Mouse (Mus musculus) CH12.LX (cell line): ENCODE results near the gene Eif4e. TPM values are rescaled to one million over a fixed set of nuclear protein-coding genes. Genes with fewer than 3 reads are reported as not detected.
A peak's percentile ranks its signal among the peaks of the same experiment; 100 is the strongest.

Experiments used
- DNase-seq: peaks from one replicate; pipeline ENCODE4 v3.0.0-alpha.2; 2013; ENCODE audit errors: extremely low read depth
- H3K27ac ChIP-seq: 2 replicates; pipeline ENCODE4 v1.5.1; 2012; ENCODE audit warnings: low read depth, mild to moderate bottlenecking, control low read depth, moderate library complexity; ENCODE audit not compliant: insufficient read depth
- H3K27me3 ChIP-seq: replicated peaks from 2 replicates; pipeline ENCODE3; 2012; ENCODE audit warnings: inconsistent platforms
- H3K36me3 ChIP-seq, 2 experiments: replicated peaks in 1 of 2; 2 replicates each; pipeline versions ENCODE3 to v1.6.1; 2012; ENCODE audit warnings: inconsistent platforms in 1 of 2, low read length in 1 of 2, mild to moderate bottlenecking in 1 of 2, mixed read lengths in 1 of 2, moderate library complexity in 1 of 2; ENCODE audit not compliant: control insufficient read depth in 1 of 2, insufficient read depth in 1 of 2
- H3K4me1 ChIP-seq, 2 experiments: 2 replicates each; pipeline ENCODE4 v1.6.1; 2012; ENCODE audit warnings: inconsistent platforms in 1 of 2, moderate library complexity in 1 of 2; ENCODE audit not compliant: insufficient read depth in 2 of 2, control insufficient read depth in 1 of 2
- H3K4me2 ChIP-seq: 2 replicates; pipeline ENCODE4 v1.6.1; 2012; ENCODE audit warnings: low read depth, mild to moderate bottlenecking, control low read depth; ENCODE audit not compliant: poor library complexity, insufficient read depth, severe bottlenecking
- H3K4me3 ChIP-seq, 3 experiments: fragments of 150-350 bp in 1 of 3; sonication (generic) in 1 of 3; replicated peaks in 1 of 3; 2 replicates each; pipeline versions ENCODE3 to v1.5.1; 2011 to 2012; ENCODE audit warnings: low read depth in 2 of 3, low read length in 2 of 3, mild to moderate bottlenecking in 2 of 3, moderate library complexity in 2 of 3, control low read depth in 1 of 3, improper control_type of control experiment in 1 of 3, inconsistent platforms in 1 of 3, mixed read lengths in 1 of 3; ENCODE audit not compliant: poor library complexity in 1 of 3
- H3K79me2 ChIP-seq: replicated peaks from 2 replicates; pipeline ENCODE4 v1.6.1; 2012; ENCODE audit warnings: mild to moderate bottlenecking, moderate library complexity; ENCODE audit not compliant: control insufficient read depth, poor library complexity, insufficient read depth, severe bottlenecking; ENCODE audit errors: extremely low read depth
- H3K9ac ChIP-seq: 2 replicates; pipeline ENCODE4 v1.6.1; 2012; ENCODE audit warnings: low read depth, mild to moderate bottlenecking, control low read depth, moderate library complexity; ENCODE audit not compliant: insufficient read depth
- H3K9me3 ChIP-seq: replicated peaks from 2 replicates; pipeline ENCODE3; 2012; ENCODE audit warnings: low read length, inconsistent platforms, mixed read lengths
- CTCF ChIP-seq, 2 experiments: IDR thresholded peaks in 1 of 2; conservative IDR thresholded peaks in 1 of 2; 2 replicates each; pipeline ENCODE4 v1.5.1; 2011 to 2012; ENCODE audit warnings: low read depth in 2 of 2, low read length in 2 of 2, improper control_type of control experiment in 1 of 2, inconsistent platforms in 1 of 2, mild to moderate bottlenecking in 1 of 2, moderate library complexity in 1 of 2
- E2F4 ChIP-seq: IDR thresholded peaks from 2 replicates; pipeline ENCODE4 v1.6.1; 2011; ENCODE audit warnings: low read depth, low read length, improper control_type of control experiment; ENCODE audit not compliant: insufficient replicate concordance
- ELF1 ChIP-seq: IDR thresholded peaks from 2 replicates; pipeline ENCODE4 v1.6.1; 2014; ENCODE audit warnings: low read depth, mild to moderate bottlenecking, inconsistent platforms, low read length, improper control_type of control experiment
- ETS1 ChIP-seq: conservative IDR thresholded peaks from 2 replicates; pipeline ENCODE4 v1.6.1; 2012; ENCODE audit warnings: low read depth, mild to moderate bottlenecking, inconsistent platforms, low read length, improper control_type of control experiment, moderate library complexity
- IRF4 ChIP-seq: IDR thresholded peaks from 2 replicates; pipeline ENCODE4 v1.6.1; 2014; ENCODE audit warnings: low read depth, mild to moderate bottlenecking, inconsistent platforms, low read length, improper control_type of control experiment
- MAX ChIP-seq: IDR thresholded peaks from 2 replicates; pipeline ENCODE4 v1.6.1; 2011; ENCODE audit warnings: low read length, improper control_type of control experiment
- MAZ ChIP-seq: IDR thresholded peaks from 2 replicates; pipeline ENCODE4 v1.6.1; 2012; ENCODE audit warnings: low read depth, mild to moderate bottlenecking, inconsistent platforms, low read length, improper control_type of control experiment, moderate library complexity
- NELFE ChIP-seq: IDR thresholded peaks from 2 replicates; pipeline ENCODE4 v1.6.1; 2011; ENCODE audit warnings: low read depth, low read length, improper control_type of control experiment
- NRF1 ChIP-seq: IDR thresholded peaks from 2 replicates; pipeline ENCODE4 v1.6.1; 2014; ENCODE audit warnings: low read depth, mild to moderate bottlenecking, inconsistent platforms, low read length, improper control_type of control experiment, moderate library complexity
- RAD21 ChIP-seq: IDR thresholded peaks from 2 replicates; pipeline ENCODE4 v1.6.1; 2011; ENCODE audit warnings: low read depth, mild to moderate bottlenecking, low read length, improper control_type of control experiment, moderate library complexity
- RCOR1 ChIP-seq: conservative IDR thresholded peaks from 2 replicates; pipeline ENCODE4 v1.6.1; 2012; ENCODE audit warnings: low read depth, mild to moderate bottlenecking, inconsistent platforms, low read length, improper control_type of control experiment
- SIN3A ChIP-seq: IDR thresholded peaks from 2 replicates; pipeline ENCODE4 v1.6.1; 2012; ENCODE audit warnings: low read length, improper control_type of control experiment, inconsistent platforms
- SMC3 ChIP-seq: IDR thresholded peaks from 2 replicates; pipeline ENCODE4 v1.6.1; 2011; ENCODE audit warnings: low read depth, low read length, improper control_type of control experiment
- TBP ChIP-seq: conservative IDR thresholded peaks from 2 replicates; pipeline ENCODE4 v1.6.1; 2011; ENCODE audit warnings: low read depth, low read length, improper control_type of control experiment
- UBTF ChIP-seq: IDR thresholded peaks from 2 replicates; pipeline ENCODE4 v1.6.1; 2012; ENCODE audit warnings: low read depth, mild to moderate bottlenecking, inconsistent platforms, low read length, improper control_type of control experiment, moderate library complexity
- USF1 ChIP-seq: IDR thresholded peaks from 2 replicates; pipeline ENCODE4 v1.6.1; 2014; ENCODE audit warnings: low read depth, mild to moderate bottlenecking, inconsistent platforms, low read length, improper control_type of control experiment
- USF2 ChIP-seq: conservative IDR thresholded peaks from 2 replicates; pipeline ENCODE4 v1.6.1; 2011; ENCODE audit warnings: low read depth, low read length, improper control_type of control experiment
- ZC3H11A ChIP-seq: IDR thresholded peaks from 2 replicates; pipeline ENCODE4 v1.6.1; 2012; ENCODE audit warnings: low read depth, mild to moderate bottlenecking, inconsistent platforms, low read length, improper control_type of control experiment
- ZNF384 ChIP-seq: IDR thresholded peaks from 2 replicates; pipeline ENCODE4 v1.6.1; 2012; ENCODE audit warnings: low read depth, low read length, improper control_type of control experiment, inconsistent platforms
- dilution Hi-C: fragments of 300-500 bp; cut with MboI; formaldehyde crosslinking; loops from 2 replicates; pipeline ENCODE4 v1.14.3; 2020; ENCODE audit warnings: low sequenced_read_pairs; ENCODE audit not compliant: extremely low pct_unique_long_range_greater_than_20kb, extremely low pct_ligation_motif_present
- in situ Hi-C: fragments of 300-500 bp; cut with MboI; formaldehyde crosslinking; loops from 3 replicates; pipeline ENCODE4 v1.14.3; 2019; ENCODE audit warnings: low sequenced_read_pairs, low pct_ligation_motif_present, low pct_unique_long_range_greater_than_20kb, mixed read lengths
- polyA plus RNA-seq: library from polyadenylated mRNA; unstranded; fragments of >175 nt; gene quantifications from 2 replicates; pipeline ENCODE4 v1.2.1, GENCODE M21; 2012; ENCODE audit warnings: low read depth; ENCODE audit not compliant: insufficient read length
- total RNA-seq, 2 experiments: library from RNA; depleted of rRNA; stranded (reverse); fragments of 300-350 nt in 1 of 2; fragments of >200 nt in 1 of 2; gene quantifications; 2 replicates each; pipeline ENCODE4 v1.2.3; 2012 to 2014

Eif4e gene
- total and polyA plus RNA-seq, 3 experiments = 490 to 850 (median 590) TPM

- no peak overlapping the region for H3K27ac ChIP-seq
- H3K9ac ChIP-seq = no peak overlapping the region
- TF ChIP-seq CTCF (conservative IDR thresholded peaks at IDR 0.05 in 1 of 2, IDR thresholded peaks at IDR 0.05 in 1 of 2; ENCODE audit: low read depth in 2 of 2, low read length in 2 of 2) (peak; percentile 46 to 71; a peak in 3 of 4 replicates), IRF4 (no peak), RAD21 (peak; percentile 47), USF1 (no peak), SMC3 (peak; percentile 57)
- H3K4me3 ChIP-seq = no peak overlapping the region
- H3K27me3 ChIP-seq = no peaks in the 10 kb centered on the region
- in situ Hi-C loops (no loop called here), dilution Hi-C loops (no loop called here)
- DNase-seq = peak; percentile 34
- 0 out of 4 replicates have a peak, but pooled peaks cover 0 to 2% of the 10 kb centered on the region in 2 experiments for H3K4me1 ChIP-seq
- no peaks in the 10 kb centered on the region for H3K79me2 ChIP-seq
- no peaks in the 10 kb centered on the region for H3K36me3 ChIP-seq
- no peak overlapping the region for H3K4me2 ChIP-seq
- H3K9me3 ChIP-seq = no peaks in the 10 kb centered on the region
These were observed 19.2 kb upstream of the Eif4e start for GRCm38 (mm10) chr3:138506749-138507148.

- H3K9ac ChIP-seq = no peak overlapping the region
- peaks cover 5 to 6% of the 10 kb centered on the region in 2 experiments; a peak in 3 of 4 replicates for H3K4me1 ChIP-seq
- in situ Hi-C loops (no loop called here), dilution Hi-C loops (no loop called here)
- no peaks in the 10 kb centered on the region for H3K9me3 ChIP-seq
- TF ChIP-seq ETS1 (no peak), NELFE (no peak), ELF1 (no peak), TBP (no peak), USF2 (no peak), RAD21 (no peak), UBTF (no peak), NRF1 (no peak), MAX (no peak), ZC3H11A (no peak), RCOR1 (no peak), ZNF384 (no peak), MAZ (no peak), E2F4 (no peak), SIN3A (no peak)
- no peak overlapping the region for H3K27ac ChIP-seq
- no peak for DNase-seq
- H3K79me2 ChIP-seq = no peaks in the 10 kb centered on the region
- H3K27me3 ChIP-seq = no peaks in the 10 kb centered on the region
- no peaks in the 10 kb centered on the region for H3K36me3 ChIP-seq
- H3K4me3 ChIP-seq = no peak overlapping the region
- no peak overlapping the region for H3K4me2 ChIP-seq
These were observed 16.4 kb upstream of the Eif4e start for GRCm38 (mm10) chr3:138509581-138509980.
